Mouse (Mus musculus): Measurements from ENCODE around the gene Grm5. TPM values are rescaled to one million over a fixed set of nuclear protein-coding genes. Genes with fewer than 3 reads are reported as not detected.

The Grm5 gene
- polyA plus RNA-seq, 1 experiment from 2014 or later = not detected

DNA sequence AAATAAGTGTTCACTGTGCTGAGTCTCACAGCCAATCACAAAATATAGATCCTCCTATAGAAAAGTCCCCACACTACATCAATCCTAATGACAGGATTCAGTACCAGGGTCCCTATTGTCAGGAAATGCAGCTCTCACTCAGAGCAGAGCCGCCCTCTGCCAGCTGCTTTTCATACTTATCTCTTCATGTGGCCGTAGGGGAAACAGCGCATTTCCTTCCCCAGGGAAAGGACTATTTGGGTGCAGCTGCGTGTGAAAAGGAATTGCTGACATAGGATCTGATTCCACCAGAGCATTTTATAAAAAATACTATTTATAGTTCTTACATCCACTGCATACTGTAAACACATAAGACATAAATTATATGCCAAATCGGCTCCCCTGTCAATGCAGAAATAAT is 354.3 kb downstream of the Grm5 start:
- no peak overlapping the region for H3K4me3 ChIP-seq (ENCODE audit: low read depth, low read length)
- DNase-seq (ENCODE audit: low spot score) = no peak
- H3K4me1 ChIP-seq (replicated peaks; ENCODE audit: control insufficient read depth, insufficient read depth, low read length) = no peaks in the 10 kb centered on the region
- WGBS = 37% methylated on average over 5 of the region's 5 CpGs
- H3K36me3 ChIP-seq (ENCODE audit: control insufficient read depth, insufficient read depth, low read length) = no peaks in the 10 kb centered on the region
- H3K9ac ChIP-seq (ENCODE audit: low read length) = no peak overlapping the region
- no peak overlapping the region for H3K4me2 ChIP-seq (ENCODE audit: low read length)
- ATAC-seq (replicated peaks; ENCODE audit: low FRiP score, low TSS enrichment, low read depth) = no peak
- H3K9me3 ChIP-seq (ENCODE audit: control insufficient read depth, low read length) = no peaks in the 10 kb centered on the region
- H3K27me3 ChIP-seq (replicated peaks; ENCODE audit: control insufficient read depth, insufficient read depth, low read length) = no peaks in the 10 kb centered on the region
- H3K27ac ChIP-seq (ENCODE audit: low read depth) = no peak overlapping the region

DNA sequence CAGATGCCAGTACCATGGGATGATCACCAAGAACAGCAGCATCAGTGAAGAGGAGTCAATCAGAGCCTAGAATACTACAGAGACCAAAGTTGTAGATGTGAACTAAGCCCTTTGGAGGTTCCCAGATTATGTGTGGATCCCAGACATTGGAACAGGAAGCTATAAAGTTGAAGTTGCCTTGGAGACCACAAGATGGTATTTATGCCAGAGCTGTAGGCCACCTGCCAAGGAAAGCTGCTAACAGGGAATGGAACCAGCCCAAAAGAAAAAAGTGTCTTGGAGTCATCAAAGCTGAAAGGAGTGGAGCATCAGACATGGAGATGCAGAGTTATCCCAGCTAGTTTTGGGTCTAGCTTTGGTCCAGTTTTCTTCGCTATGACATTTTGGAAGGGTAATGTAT is 366.2 kb downstream of the Grm5 start:
- Histone ChIP-seq H3K27me3 (replicated peaks; ENCODE audit: control insufficient read depth, insufficient read depth, low read length) (no peaks in the 10 kb centered on the region), H3K4me1 (replicated peaks; ENCODE audit: control insufficient read depth, insufficient read depth, low read length) (no peaks in the 10 kb centered on the region), H3K36me3 (ENCODE audit: control insufficient read depth, insufficient read depth, low read length) (no peaks in the 10 kb centered on the region), H3K4me3 (ENCODE audit: low read depth, low read length) (no peak overlapping the region), H3K9me3 (ENCODE audit: control insufficient read depth, low read length) (no peaks in the 10 kb centered on the region), H3K4me2 (ENCODE audit: low read length) (no peak overlapping the region), H3K9ac (ENCODE audit: low read length) (no peak overlapping the region), H3K27ac (ENCODE audit: low read depth) (no peak overlapping the region)
- 100% methylated on average over 1 of the region's 1 CpGs for WGBS
- ATAC-seq (replicated peaks; ENCODE audit: low FRiP score, low TSS enrichment, low read depth) (no peak), DNase-seq (ENCODE audit: low spot score) (no peak)

DNA sequence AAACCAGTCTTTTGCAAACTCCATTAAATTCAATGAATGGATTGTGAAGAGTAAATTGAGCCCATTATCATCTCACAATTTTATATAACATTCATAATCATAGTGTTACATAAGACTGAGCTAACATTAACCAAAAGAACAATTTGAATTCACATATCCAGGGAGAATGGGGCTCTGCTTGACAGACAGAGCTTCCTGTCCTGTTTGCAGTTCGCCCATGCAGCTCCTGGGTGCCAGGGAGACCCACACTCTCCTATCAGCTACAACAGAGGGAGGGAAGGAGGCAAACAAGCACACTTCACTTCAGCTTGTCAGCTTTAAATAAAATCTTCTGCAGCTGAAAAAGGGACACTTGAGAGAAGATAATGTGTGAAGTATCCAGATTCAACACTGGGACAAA is 389.2 kb downstream of the Grm5 start:
- DNase-seq (ENCODE audit: low spot score) (no peak), ATAC-seq (replicated peaks; ENCODE audit: low FRiP score, low TSS enrichment, low read depth) (no peak)
- Histone ChIP-seq H3K9ac (ENCODE audit: low read length) (no peak overlapping the region), H3K9me3 (ENCODE audit: control insufficient read depth, low read length) (no peaks in the 10 kb centered on the region), H3K4me3 (ENCODE audit: low read depth, low read length) (no peak overlapping the region), H3K4me1 (replicated peaks; ENCODE audit: control insufficient read depth, insufficient read depth, low read length) (no peaks in the 10 kb centered on the region), H3K27ac (ENCODE audit: low read depth) (no peak overlapping the region), H3K36me3 (ENCODE audit: control insufficient read depth, insufficient read depth, low read length) (no peaks in the 10 kb centered on the region), H3K4me2 (ENCODE audit: low read length) (no peak overlapping the region), H3K27me3 (replicated peaks; ENCODE audit: control insufficient read depth, insufficient read depth, low read length) (no peaks in the 10 kb centered on the region)
- WGBS = 23% methylated on average over 1 of the region's 1 CpGs

DNA sequence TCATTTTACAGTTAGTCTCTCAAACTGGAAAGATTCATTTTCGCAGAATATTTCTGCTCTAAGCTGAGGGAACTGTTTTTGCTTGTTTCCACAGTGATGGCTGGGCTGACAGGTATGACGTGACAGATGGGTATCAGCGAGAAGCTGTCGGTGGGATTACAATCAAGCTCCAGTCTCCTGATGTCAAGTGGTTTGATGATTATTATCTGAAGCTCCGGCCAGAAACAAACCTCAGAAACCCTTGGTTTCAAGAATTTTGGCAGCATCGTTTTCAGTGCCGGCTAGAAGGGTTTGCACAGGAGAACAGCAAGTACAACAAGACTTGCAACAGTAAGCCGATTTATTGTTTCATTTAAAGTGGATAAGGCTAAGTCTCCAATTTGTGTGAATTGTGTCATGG is 391.1 kb downstream of the Grm5 start:
- WGBS = 84% methylated on average over 8 of the region's 8 CpGs
- Histone ChIP-seq H3K9ac (ENCODE audit: low read length) (no peak overlapping the region), H3K9me3 (ENCODE audit: control insufficient read depth, low read length) (no peaks in the 10 kb centered on the region), H3K4me2 (ENCODE audit: low read length) (no peak overlapping the region), H3K36me3 (ENCODE audit: control insufficient read depth, insufficient read depth, low read length) (no peaks in the 10 kb centered on the region), H3K4me1 (replicated peaks; ENCODE audit: control insufficient read depth, insufficient read depth, low read length) (no peaks in the 10 kb centered on the region), H3K27ac (ENCODE audit: low read depth) (no peak overlapping the region), H3K27me3 (replicated peaks; ENCODE audit: control insufficient read depth, insufficient read depth, low read length) (no peaks in the 10 kb centered on the region), H3K4me3 (ENCODE audit: low read depth, low read length) (no peak overlapping the region)
- no peak for ATAC-seq (replicated peaks; ENCODE audit: low FRiP score, low TSS enrichment, low read depth)
- no peak for DNase-seq (ENCODE audit: low spot score)

DNA sequence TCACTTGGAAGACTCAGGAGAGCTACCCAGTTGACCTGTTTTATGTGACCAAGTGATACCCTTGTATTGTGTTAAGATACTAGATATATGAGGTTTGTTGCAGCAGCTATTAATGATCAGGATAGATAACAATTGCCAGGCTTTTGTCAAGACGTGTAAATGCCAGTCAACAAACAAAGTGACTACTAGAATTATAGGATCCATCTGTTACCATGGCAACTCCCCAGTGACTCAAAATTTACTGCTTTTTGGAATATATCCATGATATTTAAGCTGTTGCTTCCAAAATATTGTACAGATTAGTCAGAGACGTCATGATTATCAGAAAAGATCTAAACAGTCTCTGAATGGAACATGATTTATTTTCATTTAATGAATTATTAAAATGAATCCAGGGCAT is 399.5 kb downstream of the Grm5 start:
- Histone ChIP-seq H3K27me3 (replicated peaks; ENCODE audit: control insufficient read depth, insufficient read depth, low read length) (no peaks in the 10 kb centered on the region), H3K4me1 (replicated peaks; ENCODE audit: control insufficient read depth, insufficient read depth, low read length) (no peaks in the 10 kb centered on the region), H3K4me3 (ENCODE audit: low read depth, low read length) (no peak overlapping the region), H3K9ac (ENCODE audit: low read length) (no peak overlapping the region), H3K27ac (ENCODE audit: low read depth) (no peak overlapping the region), H3K4me2 (ENCODE audit: low read length) (no peak overlapping the region), H3K9me3 (ENCODE audit: control insufficient read depth, low read length) (no peaks in the 10 kb centered on the region), H3K36me3 (ENCODE audit: control insufficient read depth, insufficient read depth, low read length) (no peaks in the 10 kb centered on the region)
- ATAC-seq (replicated peaks; ENCODE audit: low FRiP score, low TSS enrichment, low read depth) (no peak), DNase-seq (ENCODE audit: low spot score) (no peak)
- 71% methylated on average over 2 of the region's 2 CpGs for WGBS

DNA sequence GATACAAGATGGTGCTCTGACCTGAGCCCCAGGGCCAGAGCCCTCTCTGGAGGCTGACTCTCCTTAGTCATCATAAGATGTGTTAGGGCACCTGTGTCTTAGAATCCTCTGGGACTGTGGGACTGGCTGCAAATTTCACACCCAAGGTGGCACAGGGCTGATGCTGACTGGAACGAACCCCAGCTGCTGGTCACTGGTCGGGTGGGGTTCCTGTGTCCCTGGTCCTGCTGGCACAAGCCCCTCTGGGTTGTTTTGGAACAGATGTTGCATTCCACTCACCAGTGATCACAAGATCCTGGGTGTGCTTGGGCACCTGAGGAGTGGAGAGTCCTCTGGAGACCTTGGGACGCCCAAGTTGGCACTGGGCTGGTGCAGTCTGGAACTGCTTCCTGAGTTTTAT is 430.5 kb downstream of the Grm5 start:
- H3K4me1 ChIP-seq (replicated peaks; ENCODE audit: control insufficient read depth, insufficient read depth, low read length) = no peaks in the 10 kb centered on the region
- H3K9ac ChIP-seq (ENCODE audit: low read length) = no peak overlapping the region
- no peak overlapping the region for H3K27ac ChIP-seq (ENCODE audit: low read depth)
- DNase-seq (ENCODE audit: low spot score) (no peak), ATAC-seq (replicated peaks; ENCODE audit: low FRiP score, low TSS enrichment, low read depth) (no peak)
- 82% methylated on average over 3 of the region's 3 CpGs for WGBS
- no peaks in the 10 kb centered on the region for H3K27me3 ChIP-seq (replicated peaks; ENCODE audit: control insufficient read depth, insufficient read depth, low read length)
- no peak overlapping the region for H3K4me3 ChIP-seq (ENCODE audit: low read depth, low read length)
- no peaks in the 10 kb centered on the region for H3K9me3 ChIP-seq (ENCODE audit: control insufficient read depth, low read length)
- no peak overlapping the region for H3K4me2 ChIP-seq (ENCODE audit: low read length)
- no peaks in the 10 kb centered on the region for H3K36me3 ChIP-seq (ENCODE audit: control insufficient read depth, insufficient read depth, low read length)

DNA sequence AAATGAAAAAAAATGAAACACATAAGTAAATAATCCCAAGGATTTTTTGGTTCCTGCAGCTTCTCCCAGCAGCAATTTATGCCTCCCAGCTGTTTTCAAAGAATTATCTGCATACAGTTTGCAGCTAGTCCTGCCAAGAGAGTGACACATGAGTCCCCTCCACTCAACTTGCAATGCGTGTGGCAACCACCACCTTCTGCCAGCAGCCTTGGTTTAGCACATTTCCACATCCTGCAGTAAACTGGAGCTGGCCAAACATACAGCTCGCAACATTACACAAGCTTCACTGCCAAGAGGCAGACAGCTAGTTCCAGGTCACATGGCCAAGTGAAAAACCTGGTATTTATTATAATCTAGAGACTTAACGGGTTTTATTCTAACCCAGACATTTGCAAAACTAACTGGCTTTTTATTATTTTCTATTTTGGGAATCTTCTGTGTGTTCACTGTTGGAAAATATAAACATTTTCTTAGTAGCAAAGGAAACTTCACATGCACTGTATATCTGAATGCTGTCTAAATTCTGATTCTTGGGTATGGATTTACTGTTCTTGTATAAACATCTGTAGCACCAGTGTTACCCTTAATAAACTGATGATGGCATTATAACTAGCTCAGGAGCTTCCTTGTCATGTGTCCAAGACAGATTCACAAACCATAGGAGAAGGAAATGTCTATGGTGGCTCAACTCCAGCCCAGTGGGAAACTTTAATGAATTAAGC is 443.6 kb downstream of the Grm5 start:
- DNase-seq (ENCODE audit: low spot score) = no peak

DNA sequence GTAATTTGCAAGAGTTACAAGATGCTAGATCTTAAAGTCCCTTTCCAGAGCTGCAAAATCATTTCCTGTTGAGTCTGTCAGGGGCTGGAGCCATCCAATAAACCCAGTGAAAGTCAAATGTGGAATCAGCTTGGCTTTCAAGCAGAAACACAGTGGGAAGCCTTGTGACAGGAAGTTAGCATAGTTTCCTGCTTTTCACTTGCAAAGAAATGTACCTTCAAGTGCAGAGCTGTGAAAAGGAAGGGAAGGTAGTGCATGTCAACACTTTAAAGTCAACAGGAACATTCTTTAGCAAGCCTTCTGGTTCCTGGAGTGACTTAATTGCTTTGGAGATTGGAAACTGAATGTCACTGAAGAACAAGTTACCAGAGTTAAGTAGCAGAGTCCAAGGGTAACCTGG is 463.4 kb downstream of the Grm5 start:
- Histone ChIP-seq H3K4me3 (ENCODE audit: low read depth, low read length) (no peak overlapping the region), H3K9me3 (ENCODE audit: control insufficient read depth, low read length) (no peaks in the 10 kb centered on the region), H3K27me3 (replicated peaks; ENCODE audit: control insufficient read depth, insufficient read depth, low read length) (no peaks in the 10 kb centered on the region), H3K9ac (ENCODE audit: low read length) (no peak overlapping the region), H3K4me1 (replicated peaks; ENCODE audit: control insufficient read depth, insufficient read depth, low read length) (no peaks in the 10 kb centered on the region), H3K27ac (ENCODE audit: low read depth) (no peak overlapping the region), H3K4me2 (ENCODE audit: low read length) (no peak overlapping the region), H3K36me3 (ENCODE audit: control insufficient read depth, insufficient read depth, low read length) (no peaks in the 10 kb centered on the region)
- no peak for ATAC-seq (replicated peaks; ENCODE audit: low FRiP score, low TSS enrichment, low read depth)
- DNase-seq (ENCODE audit: low spot score) = no peak

More for the DNA sequence above, 443.6 kb downstream of the Grm5 start:
- ATAC-seq (replicated peaks; ENCODE audit: low FRiP score, low TSS enrichment, low read depth) = no peak
- WGBS = 49% methylated on average over 3 of the region's 3 CpGs
- H3K4me1 ChIP-seq (replicated peaks; ENCODE audit: control insufficient read depth, insufficient read depth, low read length) = no peaks in the 10 kb centered on the region
- no peak overlapping the region for H3K4me2 ChIP-seq (ENCODE audit: low read length)
- H3K36me3 ChIP-seq (ENCODE audit: control insufficient read depth, insufficient read depth, low read length) = no peaks in the 10 kb centered on the region
- no peak overlapping the region for H3K4me3 ChIP-seq (ENCODE audit: low read depth, low read length)
- H3K27me3 ChIP-seq (replicated peaks; ENCODE audit: control insufficient read depth, insufficient read depth, low read length) = no peaks in the 10 kb centered on the region
- H3K27ac ChIP-seq (ENCODE audit: low read depth) = no peak overlapping the region
- H3K9me3 ChIP-seq (ENCODE audit: control insufficient read depth, low read length) = no peaks in the 10 kb centered on the region
- no peak overlapping the region for H3K9ac ChIP-seq (ENCODE audit: low read length)

DNA sequence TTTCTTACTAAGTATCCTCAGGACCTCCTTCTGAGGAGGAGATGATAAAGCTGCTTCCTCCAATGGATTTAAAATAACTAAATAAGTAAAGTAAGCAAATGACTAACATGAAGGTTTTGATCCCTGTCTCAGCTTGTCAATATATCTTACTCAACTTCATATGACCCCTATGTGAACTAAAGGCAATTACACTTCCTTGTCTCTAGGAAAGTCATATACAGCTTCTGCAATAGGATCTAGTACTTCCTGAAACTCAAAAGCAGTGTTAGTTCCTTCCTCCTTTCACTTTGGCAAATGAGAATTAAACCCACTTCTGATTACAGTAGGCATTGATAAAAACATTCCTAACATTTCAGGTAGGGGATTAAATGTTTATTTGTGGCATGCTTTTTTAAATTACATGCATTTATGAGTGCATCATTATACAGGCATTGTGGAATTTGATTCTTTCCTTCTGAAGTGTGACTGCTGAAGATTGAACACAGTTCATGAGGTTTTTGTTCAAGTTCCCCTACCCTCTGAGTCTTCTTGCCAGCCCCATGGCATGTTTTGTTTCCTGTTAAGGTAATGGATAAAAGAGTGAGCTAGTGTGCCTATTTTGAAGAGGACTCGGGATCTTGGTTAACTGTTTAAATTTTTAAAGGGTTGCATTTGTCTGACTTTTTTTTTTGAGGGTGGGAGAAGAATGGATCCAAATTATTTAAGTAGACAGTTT is 470.4 kb downstream of the Grm5 start:
- no peaks in the 10 kb centered on the region for H3K9me3 ChIP-seq (ENCODE audit: control insufficient read depth, low read length)
- H3K36me3 ChIP-seq (ENCODE audit: control insufficient read depth, insufficient read depth, low read length) = no peaks in the 10 kb centered on the region
- DNase-seq (ENCODE audit: low spot score) (no peak), ATAC-seq (replicated peaks; ENCODE audit: low FRiP score, low TSS enrichment, low read depth) (no peak)
- WGBS = 55% methylated on average over 1 of the region's 1 CpGs
- no peak overlapping the region for H3K9ac ChIP-seq (ENCODE audit: low read length)
- H3K27ac ChIP-seq (ENCODE audit: low read depth) = no peak overlapping the region
- H3K4me3 ChIP-seq (ENCODE audit: low read depth, low read length) = no peak overlapping the region
- no peaks in the 10 kb centered on the region for H3K27me3 ChIP-seq (replicated peaks; ENCODE audit: control insufficient read depth, insufficient read depth, low read length)
- H3K4me2 ChIP-seq (ENCODE audit: low read length) = no peak overlapping the region
- H3K4me1 ChIP-seq (replicated peaks; ENCODE audit: control insufficient read depth, insufficient read depth, low read length) = no peaks in the 10 kb centered on the region

Data from intestine, embryonic 14.5 days (tissue).